Mouse (Mus musculus) WW6 (cell line): Measurements from ENCODE around the gene Ogfrl1.
"Not testable (repeated sequence)": the region's sequence is repeated elsewhere in the genome, so short reads cannot be mapped to it uniquely, and the experiment has no call there.

Experiments used
- DNase-seq: peaks from one replicate; pipeline ENCODE4 v3.0.0-alpha.2; 2013; ENCODE audit warnings: low read depth, low spot score

The Ogfrl1 gene

GRCm38 (mm10) chr1:23397623-23398022 lies at the start of gene Ogfrl1:
TSS of gene Ogfrl1 (minus strand) at chr1:23397772.
- no peak for DNase-seq

DNA sequence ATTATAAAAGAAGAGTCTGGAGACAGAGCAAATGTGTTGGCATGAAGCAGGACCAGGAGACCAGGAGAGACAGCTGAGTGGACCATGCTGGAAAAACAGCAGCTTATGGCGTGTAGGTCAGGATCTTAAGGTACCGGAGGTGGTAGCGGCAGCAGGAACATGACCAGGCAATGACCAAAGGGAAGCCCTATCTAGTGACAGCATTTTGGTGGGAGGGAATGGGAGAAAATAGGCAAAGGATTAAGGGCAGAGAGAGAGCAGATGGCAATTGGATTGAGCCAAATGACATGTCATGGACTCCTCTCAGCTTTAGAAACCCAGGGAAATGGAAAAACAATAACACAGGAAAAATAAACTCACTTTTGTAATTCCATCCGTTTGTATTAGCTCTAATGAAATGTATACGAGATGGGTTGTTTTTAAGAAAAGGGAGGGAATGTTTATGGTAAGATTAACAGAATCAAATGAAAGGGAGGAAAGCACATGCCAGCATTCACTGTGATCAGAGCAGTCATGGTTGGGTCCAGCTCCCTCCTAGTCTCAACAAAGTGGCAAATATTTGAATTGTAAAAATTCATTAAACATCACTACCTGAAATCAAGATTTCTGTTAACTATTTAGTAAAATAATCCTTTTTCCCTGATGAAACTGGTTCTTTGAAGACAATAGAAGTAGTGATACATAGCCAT lies 48.3 kb upstream of the Ogfrl1 start:
- DNase-seq: no peak

DNA sequence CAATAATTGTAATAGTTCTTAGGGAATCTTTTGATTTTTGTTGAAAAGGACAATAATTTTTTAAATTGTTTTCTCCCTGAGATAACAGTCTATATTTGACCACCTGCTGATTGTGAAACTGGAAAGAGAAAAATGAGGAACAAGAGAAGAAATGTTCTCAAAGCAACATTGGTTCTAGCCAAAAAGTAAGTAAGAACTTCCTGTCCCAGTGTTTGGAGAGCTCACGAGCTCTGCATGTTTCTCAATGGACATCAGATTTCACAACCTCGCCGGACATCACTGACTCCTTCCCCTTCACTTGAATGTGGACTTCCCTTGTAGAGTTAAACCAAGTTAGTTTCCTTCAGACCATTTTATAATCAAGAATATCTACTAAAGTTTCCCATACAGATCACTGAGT lies 36.0 kb upstream of the Ogfrl1 start:
- DNase-seq: no peak

- no peak for DNase-seq
Measured at GRCm38 (mm10) chr1:23426447-23426846, 28.9 kb upstream of the Ogfrl1 start.

DNA sequence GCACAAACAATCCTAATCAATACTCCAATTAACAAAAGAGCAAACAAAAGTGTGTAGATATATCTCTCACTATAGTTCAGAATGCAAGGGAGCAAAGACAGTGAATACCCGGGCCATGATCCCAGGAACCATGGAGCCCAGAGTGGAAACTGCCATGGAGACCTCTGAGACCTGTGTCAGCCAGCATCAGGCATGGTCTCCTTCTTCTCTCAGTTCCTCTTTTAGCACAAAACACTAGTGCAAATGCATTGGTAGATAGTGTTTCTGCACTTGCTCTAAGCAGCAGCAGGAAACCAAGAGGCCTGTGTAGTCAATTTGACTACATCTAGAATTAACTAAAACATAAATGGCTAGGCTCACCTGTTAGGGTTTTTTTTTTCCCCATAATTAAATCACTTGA lies 21.4 kb upstream of the Ogfrl1 start:
- no peak for DNase-seq

DNA sequence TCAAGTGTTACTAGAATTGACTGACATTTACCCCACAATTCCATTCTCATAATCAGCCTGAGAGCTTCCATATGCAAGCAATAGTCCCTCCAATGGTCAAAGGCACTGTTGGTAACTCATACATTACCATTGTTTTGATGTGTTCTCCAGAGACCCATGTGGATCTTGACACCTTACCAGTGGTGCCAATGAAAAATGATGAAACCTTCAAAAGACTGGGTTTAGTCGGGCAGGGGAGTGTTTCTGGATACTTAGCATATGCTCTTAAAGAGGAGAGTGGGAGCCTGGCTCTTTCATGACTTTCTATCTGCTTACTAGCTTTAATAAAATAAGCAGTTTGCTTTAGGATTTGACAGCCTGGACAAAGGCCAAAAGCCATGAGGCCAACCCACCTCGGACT lies 20.5 kb upstream of the Ogfrl1 start:
- DNase-seq: no peak

DNA sequence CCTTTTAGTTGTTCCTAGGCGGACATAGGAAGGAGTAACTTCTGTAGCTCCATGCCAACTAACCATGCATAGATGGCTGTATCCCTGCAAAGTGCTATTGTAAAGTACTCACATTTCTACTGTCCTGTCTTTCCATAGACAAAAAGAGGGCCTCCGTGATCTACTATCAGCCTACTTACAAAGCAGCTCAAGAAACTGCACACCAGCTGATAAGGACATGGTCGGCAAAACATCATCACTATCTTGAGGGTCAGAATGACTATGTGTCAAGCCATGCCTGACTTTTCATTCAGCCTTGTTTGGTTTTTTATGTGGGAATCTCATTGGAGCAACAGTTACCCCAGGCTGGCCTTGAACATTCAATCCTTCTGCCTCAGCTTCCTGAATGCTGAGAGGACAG lies 20.0 kb upstream of the Ogfrl1 start:
- no peak for DNase-seq

GRCm38 (mm10) chr1:23411533-23411932 lies 14.0 kb upstream of the Ogfrl1 start:
- DNase-seq: no peak

GRCm38 (mm10) chr1:23409960-23410359 lies 12.4 kb upstream of the Ogfrl1 start:
- DNase-seq: no peak

DNA sequence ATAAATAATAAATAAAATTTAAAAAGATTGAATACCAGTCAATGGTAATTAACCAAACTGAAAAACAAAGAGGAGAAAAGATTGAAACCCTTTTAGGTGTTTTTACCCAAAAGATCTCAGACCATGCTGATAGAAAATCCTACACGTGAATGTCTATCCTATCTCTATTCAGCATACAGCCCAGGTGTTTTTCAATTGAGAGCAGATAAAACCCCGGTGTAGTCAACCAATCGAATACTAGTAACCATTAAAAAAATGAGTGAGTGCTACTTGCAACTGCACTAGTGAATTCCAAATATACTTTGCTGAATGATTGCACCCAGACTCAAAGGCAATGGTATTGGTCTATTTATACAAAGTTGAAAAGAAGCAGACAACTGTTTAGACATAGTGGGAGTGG lies 4.8 kb upstream of the Ogfrl1 start:
- DNase-seq: no peak

DNA sequence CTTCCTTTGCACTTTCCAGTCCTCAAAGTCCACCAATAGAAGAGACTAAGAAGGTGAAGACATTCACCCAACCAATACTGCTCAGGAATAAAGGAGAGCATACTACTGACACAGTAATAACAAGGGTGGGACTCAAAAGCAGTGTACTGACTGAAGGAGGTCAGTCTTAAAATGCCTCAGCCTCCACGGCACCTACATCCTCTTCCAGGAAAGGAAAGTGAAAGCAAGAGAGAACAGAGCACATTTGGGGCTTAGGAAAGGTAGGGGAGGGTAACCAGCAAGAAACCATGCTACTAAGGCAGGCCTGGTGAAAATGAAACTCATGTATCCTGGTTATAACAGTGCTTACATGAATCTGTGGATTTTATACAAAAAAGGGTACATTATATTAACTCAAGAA lies 2.0 kb upstream of the Ogfrl1 start:
- no peak for DNase-seq

GRCm38 (mm10) chr1:23394356-23394755 lies 3.2 kb downstream of the Ogfrl1 start:
- DNase-seq: not testable (repeated sequence)

DNA sequence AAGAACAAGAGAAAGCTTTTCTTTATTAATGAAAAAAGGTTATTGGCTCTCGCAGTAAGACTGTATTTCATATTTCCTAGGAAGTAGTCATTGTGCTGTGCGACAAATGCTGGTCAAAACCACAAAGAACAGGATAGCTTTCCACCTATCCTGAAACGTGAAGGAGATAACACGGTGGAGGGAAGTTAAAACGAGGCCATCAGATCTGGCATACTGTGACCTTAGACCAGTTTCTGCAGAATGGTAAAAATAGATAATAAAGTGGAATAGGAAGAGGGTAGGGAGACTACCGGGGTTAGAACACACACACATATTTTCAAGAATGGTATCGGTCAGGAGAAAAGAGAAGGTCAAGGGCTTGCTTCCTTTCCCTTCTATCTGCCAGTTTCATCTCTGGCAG lies 5.8 kb downstream of the Ogfrl1 start:
- DNase-seq: no peak

- DNase-seq: no peak
Measured at GRCm38 (mm10) chr1:23384326-23384725, 13.2 kb downstream of the Ogfrl1 start.

- DNase-seq: peak; percentile 75
Measured at GRCm38 (mm10) chr1:23382806-23383653, 14.5 kb downstream of the Ogfrl1 start.

- no peak for DNase-seq
Measured at GRCm38 (mm10) chr1:23382461-23382805, 15.1 kb downstream of the Ogfrl1 start.

- DNase-seq: no peak
Measured at GRCm38 (mm10) chr1:23382037-23382436, 15.5 kb downstream of the Ogfrl1 start.

GRCm38 (mm10) chr1:23379911-23380740 lies 17.4 kb downstream of the Ogfrl1 start:
- no peak for DNase-seq

DNA sequence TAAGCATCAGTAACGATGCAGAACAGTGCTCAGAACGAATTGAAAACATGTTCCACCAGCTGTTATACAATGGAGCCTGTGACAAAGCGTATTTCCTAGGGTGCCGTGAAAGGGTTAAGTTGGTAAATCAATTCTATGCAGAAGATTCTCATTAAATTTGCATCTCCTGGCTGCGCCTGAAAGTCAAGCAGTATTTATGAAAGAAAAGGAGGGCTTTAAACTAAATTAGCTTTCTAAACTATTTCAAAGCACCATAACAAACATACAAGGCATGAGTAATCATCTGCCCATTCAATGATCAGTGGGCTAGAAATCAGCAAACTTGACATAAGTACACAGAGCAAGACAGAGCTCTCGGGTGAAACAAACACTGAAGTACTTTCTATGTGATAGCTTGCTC lies 18.3 kb downstream of the Ogfrl1 start:
- DNase-seq: no peak

GRCm38 (mm10) chr1:23377572-23377971 lies 20.0 kb downstream of the Ogfrl1 start:
- no peak for DNase-seq

GRCm38 (mm10) chr1:23374156-23374555 lies 23.4 kb downstream of the Ogfrl1 start:
- no peak for DNase-seq

GRCm38 (mm10) chr1:23365614-23366013 lies 32.0 kb downstream of the Ogfrl1 start:
- no peak for DNase-seq
